Mouse (Mus musculus) cerebellum, postnatal 25 days (tissue): ENCODE results near the gene Arap2.

Source experiments
- DNase-seq, 2 experiments: peaks; one replicate each; pipeline ENCODE4 v3.0.0; 2021; ENCODE audit warnings: mixed read lengths in 2 of 2

Arap2 gene

GRCm38 (mm10) chr5:62622848-62623479 lies 143.0 kb downstream of the Arap2 start:
- no peak for DNase-seq

GRCm38 (mm10) chr5:62618286-62618685 lies 147.7 kb downstream of the Arap2 start:
- DNase-seq: no peak

GRCm38 (mm10) chr5:62611990-62612389 lies 154.0 kb downstream of the Arap2 start:
- no peak for DNase-seq

GRCm38 (mm10) chr5:62587348-62587747 lies 178.6 kb downstream of the Arap2 start:
- DNase-seq: no peak

- DNase-seq: no peak
These were observed 183.3 kb downstream of the Arap2 start for GRCm38 (mm10) chr5:62582643-62583042.

GRCm38 (mm10) chr5:62581699-62582098 lies 184.3 kb downstream of the Arap2 start:
- no peak for DNase-seq

GRCm38 (mm10) chr5:62574336-62574844 lies 191.6 kb downstream of the Arap2 start:
- DNase-seq: no peak
